Mouse (Mus musculus): Measurements from ENCODE around the gene Rasal2.

Rasal2 gene

DNA sequence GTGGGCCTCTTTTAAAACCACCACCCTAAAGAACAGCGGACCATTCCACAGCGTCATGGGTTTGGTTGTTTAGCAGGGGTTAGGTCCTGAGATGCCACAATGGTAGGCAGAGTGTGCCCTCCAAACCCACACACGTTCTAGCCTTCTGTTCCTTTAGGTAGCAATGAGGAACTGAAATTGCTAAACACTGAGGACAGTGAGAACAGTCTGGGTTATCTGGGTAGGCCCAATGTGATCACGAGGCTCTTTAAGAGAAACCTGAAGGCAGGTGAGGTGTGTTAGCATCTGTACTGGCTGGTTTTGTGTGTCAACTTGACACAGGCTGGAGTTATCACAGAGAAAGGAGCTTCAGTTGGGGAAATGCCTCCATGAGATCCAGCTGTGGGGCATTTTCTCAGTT lies 316.9 kb downstream of the Rasal2 start:
- TF ChIP-seq POU5F1 (IDR thresholded peaks at IDR 0.05; ENCODE audit: borderline replicate concordance, low read length), result no peak
- no peak for TF ChIP-seq NANOG (IDR thresholded peaks at IDR 0.05; ENCODE audit: borderline replicate concordance, low read length)
- no peak for TF ChIP-seq CTCF (conservative IDR thresholded peaks at IDR 0.05; ENCODE audit: low read length)
- Histone ChIP-seq H3K4me3 (replicated peaks; ENCODE audit: low read length) (no peak overlapping the region), H3K9me3 (ENCODE audit: low read length) (no peaks in the 10 kb centered on the region), H3K27me3 (ENCODE audit: insufficient read depth, low read length) (0 out of 2 replicates have a peak, but pooled peaks cover 4% of the 10 kb centered on the region), H3K36me3 (ENCODE audit: insufficient read depth, low read length) (no peaks in the 10 kb centered on the region), H3K4me1 (replicated peaks; ENCODE audit: low read depth, low read length) (0 out of 2 replicates have a peak, but pooled peaks cover 2% of the 10 kb centered on the region)

DNA sequence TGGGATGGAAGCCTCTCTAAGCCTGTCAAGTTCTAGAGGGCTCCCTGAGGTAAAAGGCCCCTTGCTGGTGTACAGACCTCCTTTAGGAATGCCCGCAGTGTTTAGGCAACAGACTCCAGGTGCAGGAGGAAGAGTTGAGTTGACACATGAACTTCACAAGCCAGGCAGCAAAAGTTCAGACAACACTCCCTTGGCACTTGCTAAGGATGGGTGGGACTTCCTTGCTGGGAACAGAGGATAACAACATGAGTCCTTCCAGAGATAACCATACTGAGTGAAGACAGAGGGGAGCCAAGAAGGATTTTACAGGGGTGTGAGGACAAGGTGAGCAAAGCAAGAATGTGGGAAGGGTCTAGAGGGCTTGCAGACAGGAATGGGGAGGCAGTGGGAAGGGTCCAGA lies 319.8 kb downstream of the Rasal2 start:
- H3K27me3 ChIP-seq (ENCODE audit: insufficient read depth, low read length), result no peaks in the 10 kb centered on the region
- no peaks in the 10 kb centered on the region for H3K4me1 ChIP-seq (replicated peaks; ENCODE audit: low read depth, low read length)
- H3K36me3 ChIP-seq (ENCODE audit: insufficient read depth, low read length), result no peaks in the 10 kb centered on the region
- TF ChIP-seq CTCF (conservative IDR thresholded peaks at IDR 0.05; ENCODE audit: low read length) (no peak), NANOG (IDR thresholded peaks at IDR 0.05; ENCODE audit: borderline replicate concordance, low read length) (no peak), POU5F1 (IDR thresholded peaks at IDR 0.05; ENCODE audit: borderline replicate concordance, low read length) (no peak)
- no peaks in the 10 kb centered on the region for H3K9me3 ChIP-seq (ENCODE audit: low read length)
- no peak overlapping the region for H3K4me3 ChIP-seq (replicated peaks; ENCODE audit: low read length)

DNA sequence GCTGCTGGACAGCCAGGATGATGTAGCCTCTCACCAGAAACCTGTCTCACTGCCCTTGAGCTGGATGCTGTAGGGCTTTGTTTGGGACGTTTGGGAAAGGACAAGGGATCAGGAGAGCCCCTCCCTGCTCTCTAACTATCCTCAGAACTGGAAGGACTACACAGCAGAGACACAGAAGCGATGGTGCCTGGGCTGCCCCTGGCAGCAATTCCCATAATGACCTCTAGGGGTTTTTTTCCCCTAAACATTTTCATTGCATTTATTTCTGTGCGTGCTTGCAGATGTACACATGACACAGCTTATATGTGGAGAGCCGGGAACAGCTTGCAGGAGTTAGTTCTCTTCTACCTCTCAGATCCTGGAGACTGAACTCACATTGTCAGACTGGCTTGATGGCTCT lies 320.3 kb downstream of the Rasal2 start:
- Histone ChIP-seq H3K27me3 (ENCODE audit: insufficient read depth, low read length) (no peaks in the 10 kb centered on the region), H3K36me3 (ENCODE audit: insufficient read depth, low read length) (no peaks in the 10 kb centered on the region), H3K4me3 (replicated peaks; ENCODE audit: low read length) (no peak overlapping the region), H3K4me1 (replicated peaks; ENCODE audit: low read depth, low read length) (peaks cover 2% of the 10 kb centered on the region), H3K9me3 (ENCODE audit: low read length) (no peaks in the 10 kb centered on the region)
- 0 out of 2 replicates have a peak, but pooled peaks have one; percentile 10 for TF ChIP-seq CTCF (conservative IDR thresholded peaks at IDR 0.05; ENCODE audit: low read length)
- no peak for TF ChIP-seq POU5F1 (IDR thresholded peaks at IDR 0.05; ENCODE audit: borderline replicate concordance, low read length)

DNA sequence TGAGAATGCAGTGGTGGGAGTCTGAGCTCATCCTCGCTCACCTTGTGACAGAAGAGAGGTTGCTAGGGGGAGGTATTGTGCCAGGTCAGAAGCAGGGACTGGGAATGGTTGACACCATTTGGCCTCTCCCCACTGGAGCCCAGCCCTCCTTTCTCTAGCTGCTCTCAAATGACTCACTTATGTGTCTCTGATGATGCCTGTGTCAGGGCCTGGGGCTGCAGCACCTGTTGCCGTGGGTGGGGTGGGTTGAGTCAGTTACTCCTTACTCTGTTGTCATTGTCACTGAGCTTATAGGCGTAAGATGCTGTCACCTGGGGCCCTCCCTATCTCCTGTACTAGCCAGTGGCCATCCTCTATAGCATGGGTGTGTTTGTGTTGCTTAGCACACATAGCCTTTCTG lies 321.6 kb downstream of the Rasal2 start:
- H3K27me3 ChIP-seq (ENCODE audit: insufficient read depth, low read length), result no peaks in the 10 kb centered on the region
- H3K9me3 ChIP-seq (ENCODE audit: low read length), result no peaks in the 10 kb centered on the region
- H3K36me3 ChIP-seq (ENCODE audit: insufficient read depth, low read length), result no peaks in the 10 kb centered on the region
- no peak overlapping the region for H3K4me3 ChIP-seq (replicated peaks; ENCODE audit: low read length)
- TF ChIP-seq CTCF (conservative IDR thresholded peaks at IDR 0.05; ENCODE audit: low read length) (no peak), POU5F1 (IDR thresholded peaks at IDR 0.05; ENCODE audit: borderline replicate concordance, low read length) (no peak), NANOG (IDR thresholded peaks at IDR 0.05; ENCODE audit: borderline replicate concordance, low read length) (no peak)
- peaks cover 12% of the 10 kb centered on the region for H3K4me1 ChIP-seq (replicated peaks; ENCODE audit: low read depth, low read length)

DNA sequence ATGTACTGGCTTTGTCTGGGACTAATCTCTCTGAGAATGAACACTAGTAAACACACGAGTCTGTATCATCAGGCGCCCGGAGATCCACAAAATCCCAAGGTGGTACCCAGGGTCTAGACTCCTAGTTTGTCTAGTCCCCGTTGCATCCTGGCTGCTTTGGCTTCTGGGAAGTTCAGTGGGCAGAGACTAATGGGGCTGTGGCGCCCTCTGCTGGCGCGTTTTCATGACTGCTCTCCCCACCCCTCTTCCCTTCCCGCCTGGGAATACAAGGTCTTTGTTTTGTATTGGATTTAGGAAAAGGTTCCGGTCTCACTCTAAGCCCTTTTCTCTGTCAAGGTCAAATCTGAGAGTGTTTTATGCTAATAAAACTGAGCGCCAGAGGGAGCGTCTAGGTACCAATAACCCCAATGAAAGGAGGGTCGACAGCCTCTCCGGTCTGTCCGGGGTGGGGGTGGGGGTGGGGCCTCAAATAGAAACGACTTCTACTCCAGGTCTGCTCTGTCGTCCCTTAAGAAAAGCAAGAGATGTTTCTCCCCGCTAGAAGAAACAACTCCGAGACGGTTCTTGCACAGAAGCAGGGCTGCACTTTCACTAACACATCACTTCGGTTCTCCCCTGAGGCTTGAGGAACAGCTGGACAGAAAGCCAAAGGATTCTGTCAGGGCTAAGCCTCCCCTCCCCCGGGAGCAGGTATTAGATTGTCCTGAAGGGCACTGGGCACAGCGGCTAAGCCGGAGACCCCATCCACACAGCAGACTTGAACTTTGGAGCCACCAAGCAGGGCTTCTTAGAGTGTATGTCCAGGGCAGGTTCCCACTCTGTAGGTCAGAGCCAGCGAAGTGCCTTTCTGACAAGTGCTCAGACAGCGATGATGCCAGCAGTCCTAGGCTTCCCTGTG lies 326.0 kb downstream of the Rasal2 start:
- Histone ChIP-seq H3K4me3 (replicated peaks; ENCODE audit: low read length) (peak overlapping the region; percentile 37), H3K27me3 (ENCODE audit: insufficient read depth, low read length) (no peaks in the 10 kb centered on the region), H3K4me1 (replicated peaks; ENCODE audit: low read depth, low read length) (peaks cover 32% of the 10 kb centered on the region), H3K36me3 (ENCODE audit: insufficient read depth, low read length) (no peaks in the 10 kb centered on the region), H3K9me3 (ENCODE audit: low read length) (no peaks in the 10 kb centered on the region)
- peak; percentile 15; the same call in 1 of the 2 replicates for TF ChIP-seq NANOG (IDR thresholded peaks at IDR 0.05; ENCODE audit: borderline replicate concordance, low read length)
- peak; percentile 77 for TF ChIP-seq CTCF (conservative IDR thresholded peaks at IDR 0.05; ENCODE audit: low read length)
- no peak for TF ChIP-seq POU5F1 (IDR thresholded peaks at IDR 0.05; ENCODE audit: borderline replicate concordance, low read length)

Measured in E14TG2a.4 (cell line).